Mouse (Mus musculus) lung, postnatal 0 days (tissue): ENCODE data around the gene Sp6. TPM values are rescaled to one million over a fixed set of nuclear protein-coding genes. Genes with fewer than 3 reads are reported as not detected.

Source experiments
- ATAC-seq: fragments of 200-750 bp; cut with Nextera tagmentation; 2 replicates; pipeline ENCODE4 v1.8.0; 2017; ENCODE audit warnings: moderate library complexity
- DNase-seq: peaks from one replicate; pipeline ENCODE4 v3.0.0-alpha.2; 2016; ENCODE audit warnings: low spot score
- H3K27ac ChIP-seq: fragments of 300-500 bp; sonication (generic); 2 replicates; pipeline ENCODE4 v1.5.1; 2014; ENCODE audit warnings: antibody characterized with exemption, mild to moderate bottlenecking, low read length, mixed read lengths
- H3K27me3 ChIP-seq: fragments of 300-500 bp; sonication (generic); replicated peaks from 2 replicates; pipeline ENCODE4 v1.6.1; 2014; ENCODE audit warnings: low read length, mixed read lengths; ENCODE audit not compliant: insufficient read depth
- H3K36me3 ChIP-seq: fragments of 300-500 bp; sonication (generic); 2 replicates; pipeline ENCODE4 v1.6.1; 2014; ENCODE audit warnings: low read length, mixed read lengths; ENCODE audit not compliant: insufficient read depth
- H3K4me1 ChIP-seq: fragments of 300-500 bp; sonication (generic); 2 replicates; pipeline ENCODE4 v1.6.1; 2014; ENCODE audit warnings: antibody characterized with exemption, low read depth, low read length, mixed read lengths; ENCODE audit not compliant: insufficient read depth
- H3K4me2 ChIP-seq: fragments of 300-500 bp; sonication (generic); replicated peaks from 2 replicates; pipeline ENCODE4 v1.6.1; 2014; ENCODE audit warnings: low read depth, mild to moderate bottlenecking, low read length, moderate library complexity, mixed read lengths
- H3K4me3 ChIP-seq: fragments of 300-500 bp; sonication (generic); 2 replicates; pipeline ENCODE4 v1.5.1; 2014; ENCODE audit warnings: low read depth, low read length
- H3K9ac ChIP-seq: fragments of 300-500 bp; sonication (generic); replicated peaks from 2 replicates; pipeline ENCODE4 v1.6.1; 2014; ENCODE audit warnings: low read depth, mild to moderate bottlenecking
- H3K9me3 ChIP-seq: fragments of 300-500 bp; sonication (generic); 2 replicates; pipeline ENCODE4 v1.6.1; 2016; ENCODE audit warnings: low read length, mixed read lengths
- CTCF ChIP-seq: IDR thresholded peaks from 2 replicates; pipeline ENCODE4 v1.5.1; 2016; ENCODE audit warnings: antibody characterized with exemption, mild to moderate bottlenecking
- EP300 ChIP-seq: IDR thresholded peaks from 2 replicates; pipeline ENCODE4 v1.6.1; 2016; ENCODE audit warnings: antibody characterized with exemption, mild to moderate bottlenecking, control low read depth
- WGBS: fragments of 180-500 bp; shearing (Covaris S2); extraction: QIAGEN DNeasy Blood & Tissue Kit; methylation state at CpG from one replicate; pipeline ENCODE4 v1.1.7; 2014; 5-methylcytosine and 5-hydroxymethylcytosine counted together
- polyA plus RNA-seq: library from polyadenylated mRNA; unstranded; fragments of >200 nt; fragmentation: Nextera tagmentation; extraction: Ambion mirVana; gene quantifications from 2 replicates; pipeline ENCODE4 v1.2.1, GENCODE M21; 2015

Gene Sp6
- polyA plus RNA-seq = 0.56 and 0.81 TPM in 2 replicates

GRCm38 (mm10) chr11:97013121-97013670 is at the start of gene Sp6:
Gene Sp6, plus strand, starts transcription at chr11:97013394.
- Histone ChIP-seq H3K4me2 (no peak within 1 kb of the TSS), H3K4me3 (no peak within 1 kb of the TSS), H3K27ac (no peak within 1 kb of the TSS), H3K36me3 (no peaks in the 10 kb centered on the region), H3K9ac (no peak within 1 kb of the TSS), H3K9me3 (no peaks in the 10 kb centered on the region), H3K27me3 (peaks cover 16% of the 10 kb centered on the region), H3K4me1 (no peaks in the 10 kb centered on the region)
- DNase-seq (peak; percentile 28), ATAC-seq (peak; percentile 62)
- WGBS = 21% methylated on average over 8 of the region's 8 CpGs
- TF ChIP-seq EP300 (no peak), CTCF (no peak)

- DNase-seq = peak; percentile 93
- 12% methylated on average over 8 of the region's 8 CpGs for WGBS
- no peak overlapping the region for H3K9ac ChIP-seq
- H3K27ac ChIP-seq = no peak overlapping the region
- peak; percentile 82 for ATAC-seq
- no peaks in the 10 kb centered on the region for H3K27me3 ChIP-seq
- TF ChIP-seq EP300 = no peak
- TF ChIP-seq CTCF = peak; percentile 95
- H3K4me3 ChIP-seq = no peak overlapping the region
- no peak overlapping the region for H3K4me2 ChIP-seq
- no peaks in the 10 kb centered on the region for H3K9me3 ChIP-seq
- H3K4me1 ChIP-seq = peaks cover 17% of the 10 kb centered on the region; the same call in 1 of the 2 replicates
- H3K36me3 ChIP-seq = peaks cover 20% of the 10 kb centered on the region; the same call in 1 of the 2 replicates
Measured at GRCm38 (mm10) chr11:96963580-96963979, 49.6 kb upstream of the Sp6 start.

- no peak overlapping the region for H3K27ac ChIP-seq
Measured at GRCm38 (mm10) chr11:96966172-96966571, 47.0 kb upstream of the Sp6 start.

GRCm38 (mm10) chr11:96966914-96967543 is 46.2 kb upstream of the Sp6 start:
- no peaks in the 10 kb centered on the region for H3K36me3 ChIP-seq
- ATAC-seq = peak; percentile 39
- TF ChIP-seq EP300 = 0 out of 2 replicates have a peak, but pooled peaks have one; percentile 11
- no peak for TF ChIP-seq CTCF
- no peaks in the 10 kb centered on the region for H3K9me3 ChIP-seq
- no peaks in the 10 kb centered on the region for H3K27me3 ChIP-seq
- 56% methylated on average over 13 of the region's 13 CpGs for WGBS
- 0 out of 2 replicates have a peak overlapping the region, but pooled peaks have one; percentile 5 for H3K9ac ChIP-seq
- H3K4me3 ChIP-seq = no peak overlapping the region
- peaks cover 40% of the 10 kb centered on the region for H3K4me1 ChIP-seq
- DNase-seq = peak; percentile 85
- peak overlapping the region; percentile 45 for H3K4me2 ChIP-seq
- H3K27ac ChIP-seq = peak overlapping the region; percentile 82

More at GRCm38 (mm10) chr11:96966172-96966571, 47.0 kb upstream of the Sp6 start:
- Histone ChIP-seq H3K4me1 (peaks cover 40% of the 10 kb centered on the region), H3K4me3 (no peak overlapping the region), H3K9me3 (no peaks in the 10 kb centered on the region), H3K27me3 (no peaks in the 10 kb centered on the region), H3K9ac (no peak overlapping the region), H3K4me2 (no peak overlapping the region), H3K36me3 (no peaks in the 10 kb centered on the region)
- TF ChIP-seq EP300 (no peak), CTCF (no peak)
- ATAC-seq (no peak), DNase-seq (no peak)
- 85% methylated on average over 3 of the region's 3 CpGs for WGBS

- H3K36me3 ChIP-seq = no peaks in the 10 kb centered on the region
- H3K27me3 ChIP-seq = no peaks in the 10 kb centered on the region
- TF ChIP-seq EP300 (no peak), CTCF (no peak)
- WGBS = 47% methylated on average over 11 of the region's 11 CpGs
- no peak for DNase-seq
- H3K4me2 ChIP-seq = peak overlapping the region; percentile 45
- H3K4me3 ChIP-seq = no peak overlapping the region
- no peaks in the 10 kb centered on the region for H3K9me3 ChIP-seq
- no peak for ATAC-seq
- peaks cover 40% of the 10 kb centered on the region for H3K4me1 ChIP-seq
- H3K9ac ChIP-seq = 0 out of 2 replicates have a peak overlapping the region, but pooled peaks have one; percentile 5
- peak overlapping the region; percentile 83 for H3K27ac ChIP-seq
Measured at GRCm38 (mm10) chr11:96967544-96968269, 45.5 kb upstream of the Sp6 start.

- Histone ChIP-seq H3K4me3 (no peak overlapping the region), H3K27ac (peak overlapping the region; percentile 83), H3K9me3 (no peaks in the 10 kb centered on the region), H3K4me1 (peaks cover 40% of the 10 kb centered on the region), H3K27me3 (no peaks in the 10 kb centered on the region), H3K4me2 (no peak overlapping the region), H3K9ac (no peak overlapping the region), H3K36me3 (no peaks in the 10 kb centered on the region)
- 51% methylated on average over 6 of the region's 6 CpGs for WGBS
- DNase-seq = no peak
- 0 out of 2 replicates have a peak, but pooled peaks have one; percentile 18 for ATAC-seq
- no peak for TF ChIP-seq CTCF
- TF ChIP-seq EP300 = no peak
Measured at GRCm38 (mm10) chr11:96968476-96968875, 44.7 kb upstream of the Sp6 start.
